ENCODE assay signal across 8 mouse cellular contexts in genomic region chr3:87508205-87508901, GRCm38 (mm10). TPM values are rescaled to one million over a fixed set of nuclear protein-coding genes. Genes with fewer than 3 reads are reported as not detected.
DNase-seq lines count a peak whose midpoint lies in the region; ATAC-seq lines count a peak whose summit lies in the region.

No protein-coding gene starts in this region.

- H3K36me3 ChIP-seq in forebrain, embryonic 12.5 days (replicated peaks): no peaks in the 10 kb centered on the region
- no peaks in the 10 kb centered on the region for H3K36me3 ChIP-seq in heart, embryonic 16.5 days (ENCODE audit: control insufficient read depth, insufficient read depth)
- H3K36me3 ChIP-seq in liver, embryonic 12.5 days: no peaks in the 10 kb centered on the region
- no peaks in the 10 kb centered on the region for H3K36me3 ChIP-seq in stomach, embryonic 14.5 days (ENCODE audit: control insufficient read depth, insufficient read depth, low read length)

- peak overlapping the region; percentile 48; the same call in 1 of the 2 replicates for H3K9ac ChIP-seq in forebrain, embryonic 12.5 days
- H3K9ac ChIP-seq in heart, embryonic 16.5 days (ENCODE audit: low read length): peak overlapping the region; percentile 49
- H3K9ac ChIP-seq in liver, embryonic 12.5 days: no peak overlapping the region
- no peak overlapping the region for H3K9ac ChIP-seq in stomach, embryonic 14.5 days (replicated peaks; ENCODE audit: low read depth, low read length)

- H3K9me3 ChIP-seq in forebrain, embryonic 12.5 days: no peaks in the 10 kb centered on the region
- no peaks in the 10 kb centered on the region for H3K9me3 ChIP-seq in heart, embryonic 16.5 days (replicated peaks; ENCODE audit: control insufficient read depth, low read length)
- H3K9me3 ChIP-seq in liver, embryonic 12.5 days (replicated peaks): no peaks in the 10 kb centered on the region
- H3K9me3 ChIP-seq in stomach, embryonic 14.5 days (ENCODE audit: control insufficient read depth, low read depth, low read length): no peaks in the 10 kb centered on the region

- peak overlapping the region; percentile 50 for H3K4me2 ChIP-seq in forebrain, embryonic 12.5 days
- H3K4me2 ChIP-seq in heart, embryonic 16.5 days (ENCODE audit: low read depth, low read length): peak overlapping the region; percentile 53
- H3K4me2 ChIP-seq in liver, embryonic 12.5 days: 0 out of 2 replicates have a peak overlapping the region, but pooled peaks have one; percentile 21
- H3K4me2 ChIP-seq in stomach, embryonic 14.5 days (replicated peaks; ENCODE audit: low read depth, low read length): no peak overlapping the region

- peaks cover 6% of the 10 kb centered on the region for H3K4me1 ChIP-seq in forebrain, embryonic 12.5 days
- H3K4me1 ChIP-seq in heart, embryonic 16.5 days (ENCODE audit: control insufficient read depth, insufficient read depth, low read length): peaks cover 28% of the 10 kb centered on the region
- H3K4me1 ChIP-seq in liver, embryonic 12.5 days: peaks cover 15% of the 10 kb centered on the region
- H3K4me1 ChIP-seq in stomach, embryonic 14.5 days (ENCODE audit: control insufficient read depth, insufficient read depth, low read length): 0 out of 2 replicates have a peak, but pooled peaks cover 7% of the 10 kb centered on the region

- 0 out of 2 replicates have a peak, but pooled peaks cover 19% of the 10 kb centered on the region for H3K27me3 ChIP-seq in forebrain, embryonic 12.5 days
- H3K27me3 ChIP-seq in heart, embryonic 16.5 days (ENCODE audit: control insufficient read depth, insufficient read depth, low read length): peaks cover 3% of the 10 kb centered on the region; the same call in 1 of the 2 replicates
- H3K27me3 ChIP-seq in liver, embryonic 12.5 days (replicated peaks): peaks cover 8% of the 10 kb centered on the region; the same call in 1 of the 2 replicates
- H3K27me3 ChIP-seq in stomach, embryonic 14.5 days (ENCODE audit: control insufficient read depth, insufficient read depth, low read length): no peaks in the 10 kb centered on the region

- WGBS in forebrain, embryonic 12.5 days: 21% methylated on average over 17 of the region's 17 CpGs
- 25% methylated on average over 17 of the region's 17 CpGs for WGBS in heart, embryonic 16.5 days
- WGBS in liver, embryonic 12.5 days (ENCODE audit: insufficient replicate concordance): 27% methylated on average over 17 of the region's 17 CpGs
- 30% methylated on average over 17 of the region's 17 CpGs for WGBS in stomach, embryonic 14.5 days

- no peak overlapping the region for H3K27ac ChIP-seq in forebrain, embryonic 12.5 days
- H3K27ac ChIP-seq in heart, embryonic 16.5 days (ENCODE audit: low read length): peak overlapping the region; percentile 5; the same call in 1 of the 2 replicates
- H3K27ac ChIP-seq in liver, embryonic 12.5 days: no peak overlapping the region
- no peak overlapping the region for H3K27ac ChIP-seq in stomach, embryonic 14.5 days (ENCODE audit: low read length)

- peak; percentile 77 for ATAC-seq in forebrain, embryonic 12.5 days (ENCODE audit: low FRiP score)
- ATAC-seq in heart, embryonic 16.5 days (replicated peaks; ENCODE audit: extremely low read depth, insufficient read depth, low FRiP score): peak; percentile 62
- peak; percentile 43; the same call in 1 of the 2 replicates for ATAC-seq in liver, embryonic 12.5 days
- ATAC-seq in stomach, embryonic 14.5 days (ENCODE audit: insufficient number of reproducible peaks, insufficient read depth, low FRiP score, low read depth): peak; percentile 74

- peak; percentile 82 to 87 for DNase-seq in CD8-positive naive resting alpha-beta T cell, adult 2 months (ENCODE audit: low read depth in 2 of 2, low spot score in 2 of 2)
- DNase-seq in c-Kit-negative CD71-positive TER-119-positive erythroid progenitor cells, embryonic 14.5 days (ENCODE audit: low read depth, low spot score): peak; percentile 39
- DNase-seq in kidney, postnatal 14 days: peak; percentile 91
- DNase-seq in natural killer cell, adult 2 months (ENCODE audit: low spot score in 2 of 2): peak; percentile 79 to 89

- H3K4me3 ChIP-seq in forebrain, embryonic 12.5 days (replicated peaks): 0 out of 2 replicates have a peak overlapping the region, but pooled peaks have one; percentile 15
- H3K4me3 ChIP-seq in heart, embryonic 16.5 days (ENCODE audit: low read length): peak overlapping the region; percentile 26
- no peak overlapping the region for H3K4me3 ChIP-seq in liver, embryonic 12.5 days
- H3K4me3 ChIP-seq in stomach, embryonic 14.5 days (ENCODE audit: low read depth, low read length): no peak overlapping the region

RNA-seq across cellular contexts. Expression of gene Etv3, which starts 16.9 kb away (rescaled TPM):
- polyA plus RNA-seq in forebrain, embryonic 12.5 days (2016; fragmentation: Nextera tagmentation; extraction: Ambion mirVana): 13.1 and 13.8 TPM in 2 replicates
- 11.5 and 11.8 TPM in 2 replicates for polyA plus RNA-seq in heart, embryonic 16.5 days (2015; fragmentation: Nextera tagmentation; extraction: Ambion mirVana)
- polyA plus RNA-seq in liver, embryonic 12.5 days (2016; fragmentation: Nextera tagmentation; extraction: Ambion mirVana): 5.2 and 5.6 TPM in 2 replicates
- polyA plus RNA-seq in stomach, embryonic 14.5 days (2014; fragmentation: Nextera tagmentation; extraction: Ambion mirVana): 10.7 and 10.8 TPM in 2 replicates

Comparison
In these comparisons a context has a peak if more than half of its experiments do, and no peak if none do; other contexts are left out.
1. DNase-seq: peak in every context shown above with its lines; median percentile 91 in kidney, postnatal 14 days; 84 in CD8-positive naive resting alpha-beta T cell, adult 2 months; 84 in natural killer cell, adult 2 months; 39 in c-Kit-negative CD71-positive TER-119-positive erythroid progenitor cells, embryonic 14.5 days.
2. H3K4me3 ChIP-seq: peak in forebrain, embryonic 12.5 days (single experiment) and heart, embryonic 16.5 days (single experiment); none in liver, embryonic 12.5 days (single experiment) and stomach, embryonic 14.5 days (single experiment).
3. H3K9ac ChIP-seq: peak in forebrain, embryonic 12.5 days (single experiment) and heart, embryonic 16.5 days (single experiment); none in liver, embryonic 12.5 days (single experiment) and stomach, embryonic 14.5 days (single experiment).
4. Peak in every context shown above with its lines, with median percentiles within 50 percentile points of each other: ATAC-seq.